Mouse (Mus musculus): ENCODE measurements at regions not wholly inside any gene's neighbourhood (a gene's known extent, or its start where the extent isn't known, plus 50 kb on each side); places are given as distances from the start of the nearest gene placed in this dataset.
A peak's percentile ranks its signal among the peaks of the same experiment; 100 is the strongest.

DNA sequence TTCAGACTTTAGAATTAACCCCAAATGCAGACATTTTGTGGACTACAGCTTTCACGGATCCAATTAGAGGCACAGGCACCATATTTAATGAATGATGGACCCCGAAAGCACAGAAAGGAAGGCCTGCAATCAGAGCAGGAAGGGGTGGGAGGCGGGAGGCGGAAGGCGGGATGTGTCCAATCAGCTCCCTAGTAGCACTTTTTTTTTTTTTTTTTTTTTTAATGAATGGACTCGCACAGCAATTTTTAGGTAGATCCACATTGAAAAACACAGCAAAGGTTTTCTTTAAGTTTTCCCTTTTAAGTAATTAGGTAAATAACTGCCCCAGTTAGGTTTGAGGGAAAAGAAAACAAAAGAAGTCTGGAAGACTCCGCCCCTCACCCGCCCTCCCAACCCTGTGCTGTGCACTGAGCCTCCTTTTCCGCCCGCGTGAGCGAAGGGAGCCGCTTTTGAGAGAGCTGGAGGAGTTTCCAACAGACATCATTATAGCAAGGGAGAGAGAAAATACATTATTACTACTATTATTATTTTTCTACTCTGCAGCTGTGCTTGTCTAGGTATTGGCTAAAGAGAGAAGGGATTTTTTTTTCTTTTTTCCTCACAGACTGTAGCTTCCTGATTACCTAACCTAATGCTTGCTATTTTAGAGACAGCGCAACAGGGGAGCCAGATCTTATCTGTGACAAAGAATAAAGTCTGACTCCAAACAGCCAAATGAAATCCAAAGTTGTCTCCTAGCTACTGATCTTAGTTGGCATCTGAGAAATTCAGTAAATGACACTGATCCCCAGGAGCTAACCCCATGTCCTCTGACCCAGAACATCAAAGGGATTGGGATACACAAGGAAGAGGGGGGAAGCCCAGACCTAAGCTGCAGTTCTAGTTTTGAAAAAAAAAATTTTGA is 232.0 kb upstream of the Sash1 start:
- 29% methylated on average over 14 of the region's 14 CpGs for WGBS (ENCODE audit: insufficient replicate concordance)
- H3K27me3 ChIP-seq (ENCODE audit: insufficient read depth, low read length) = no peaks in the 10 kb centered on the region
- peak; percentile 60 for ATAC-seq
- H3K36me3 ChIP-seq (replicated peaks; ENCODE audit: insufficient read depth, low read length) = no peaks in the 10 kb centered on the region
- TF ChIP-seq EP300 (IDR thresholded peaks at IDR 0.05; ENCODE audit: low read depth) (no peak), CTCF (IDR thresholded peaks at IDR 0.05; ENCODE audit: low read depth) (no peak)
- H3K4me2 ChIP-seq (ENCODE audit: low read depth, low read length) = peak overlapping the region; percentile 64
- H3K27ac ChIP-seq (ENCODE audit: low read depth) = no peak overlapping the region
- H3K9ac ChIP-seq (replicated peaks) = no peak overlapping the region
- no peaks in the 10 kb centered on the region for H3K9me3 ChIP-seq (ENCODE audit: low read length)
- no peaks in the 10 kb centered on the region; the same call in 1 of the 2 replicates for H3K4me1 ChIP-seq (ENCODE audit: insufficient read depth)
- H3K4me3 ChIP-seq (ENCODE audit: low read depth, low read length) = peak overlapping the region; percentile 24; the same call in 1 of the 2 replicates
- DNase-seq = peak; percentile 17

- no peak overlapping the region for H3K4me2 ChIP-seq (ENCODE audit: low read depth, low read length)
- no peaks in the 10 kb centered on the region for H3K27me3 ChIP-seq (ENCODE audit: insufficient read depth, low read length)
- H3K27ac ChIP-seq (ENCODE audit: low read depth) = no peak overlapping the region
- ATAC-seq (no peak), DNase-seq (no peak)
- no peaks in the 10 kb centered on the region; the same call in 1 of the 2 replicates for H3K4me1 ChIP-seq (ENCODE audit: insufficient read depth)
- H3K9ac ChIP-seq (replicated peaks) = no peak overlapping the region
- 81% methylated on average over 7 of the region's 7 CpGs for WGBS (ENCODE audit: insufficient replicate concordance)
- H3K36me3 ChIP-seq (replicated peaks; ENCODE audit: insufficient read depth, low read length) = no peaks in the 10 kb centered on the region
- no peak for TF ChIP-seq CTCF (IDR thresholded peaks at IDR 0.05; ENCODE audit: low read depth)
- TF ChIP-seq EP300 (IDR thresholded peaks at IDR 0.05; ENCODE audit: low read depth) = no peak
- no peak overlapping the region for H3K4me3 ChIP-seq (ENCODE audit: low read depth, low read length)
- H3K9me3 ChIP-seq (ENCODE audit: low read length) = no peaks in the 10 kb centered on the region
Observed at GRCm38 (mm10) chr10:9117134-9117533, 231.3 kb upstream of the Sash1 start.

GRCm38 (mm10) chr10:9113706-9114105 is 227.8 kb upstream of the Sash1 start:
- H3K9me3 ChIP-seq (ENCODE audit: low read length) = no peaks in the 10 kb centered on the region
- H3K27ac ChIP-seq (ENCODE audit: low read depth) = no peak overlapping the region
- no peaks in the 10 kb centered on the region; the same call in 1 of the 2 replicates for H3K4me1 ChIP-seq (ENCODE audit: insufficient read depth)
- H3K9ac ChIP-seq (replicated peaks) = no peak overlapping the region
- no peak for TF ChIP-seq CTCF (IDR thresholded peaks at IDR 0.05; ENCODE audit: low read depth)
- no peak for TF ChIP-seq EP300 (IDR thresholded peaks at IDR 0.05; ENCODE audit: low read depth)
- H3K4me3 ChIP-seq (ENCODE audit: low read depth, low read length) = no peak overlapping the region
- 72% methylated on average over 5 of the region's 5 CpGs for WGBS (ENCODE audit: insufficient replicate concordance)
- no peaks in the 10 kb centered on the region for H3K36me3 ChIP-seq (replicated peaks; ENCODE audit: insufficient read depth, low read length)
- no peak overlapping the region for H3K4me2 ChIP-seq (ENCODE audit: low read depth, low read length)
- DNase-seq (no peak), ATAC-seq (no peak)
- no peaks in the 10 kb centered on the region for H3K27me3 ChIP-seq (ENCODE audit: insufficient read depth, low read length)

- no peak overlapping the region for H3K9ac ChIP-seq (replicated peaks)
- DNase-seq = no peak
- no peak for ATAC-seq
- no peaks in the 10 kb centered on the region for H3K27me3 ChIP-seq (ENCODE audit: insufficient read depth, low read length)
- no peaks in the 10 kb centered on the region for H3K4me1 ChIP-seq (ENCODE audit: insufficient read depth)
- no peaks in the 10 kb centered on the region for H3K36me3 ChIP-seq (replicated peaks; ENCODE audit: insufficient read depth, low read length)
- no peak for TF ChIP-seq CTCF (IDR thresholded peaks at IDR 0.05; ENCODE audit: low read depth)
- H3K4me2 ChIP-seq (ENCODE audit: low read depth, low read length) = no peak overlapping the region
- H3K4me3 ChIP-seq (ENCODE audit: low read depth, low read length) = no peak overlapping the region
- 86% methylated on average over 3 of the region's 3 CpGs for WGBS (ENCODE audit: insufficient replicate concordance)
- no peak overlapping the region for H3K27ac ChIP-seq (ENCODE audit: low read depth)
- no peaks in the 10 kb centered on the region for H3K9me3 ChIP-seq (ENCODE audit: low read length)
Observed at GRCm38 (mm10) chr10:9111051-9111450, 225.2 kb upstream of the Sash1 start.

GRCm38 (mm10) chr10:9096207-9096606 is 210.3 kb upstream of the Sash1 start:
- Histone ChIP-seq H3K9me3 (ENCODE audit: low read length) (no peaks in the 10 kb centered on the region), H3K27me3 (ENCODE audit: insufficient read depth, low read length) (no peaks in the 10 kb centered on the region), H3K4me2 (ENCODE audit: low read depth, low read length) (no peak overlapping the region), H3K9ac (replicated peaks) (no peak overlapping the region), H3K27ac (ENCODE audit: low read depth) (no peak overlapping the region), H3K4me3 (ENCODE audit: low read depth, low read length) (no peak overlapping the region), H3K36me3 (replicated peaks; ENCODE audit: insufficient read depth, low read length) (no peaks in the 10 kb centered on the region), H3K4me1 (ENCODE audit: insufficient read depth) (no peaks in the 10 kb centered on the region)
- TF ChIP-seq EP300 (IDR thresholded peaks at IDR 0.05; ENCODE audit: low read depth) = no peak
- no peak for TF ChIP-seq CTCF (IDR thresholded peaks at IDR 0.05; ENCODE audit: low read depth)
- DNase-seq (no peak), ATAC-seq (no peak)
- WGBS (ENCODE audit: insufficient replicate concordance) = 84% methylated on average over 2 of the region's 2 CpGs

GRCm38 (mm10) chr10:9095163-9095562 is 209.3 kb upstream of the Sash1 start:
- Histone ChIP-seq H3K4me3 (ENCODE audit: low read depth, low read length) (no peak overlapping the region), H3K27ac (ENCODE audit: low read depth) (no peak overlapping the region), H3K9ac (replicated peaks) (no peak overlapping the region), H3K4me1 (ENCODE audit: insufficient read depth) (no peaks in the 10 kb centered on the region), H3K27me3 (ENCODE audit: insufficient read depth, low read length) (no peaks in the 10 kb centered on the region), H3K4me2 (ENCODE audit: low read depth, low read length) (no peak overlapping the region), H3K36me3 (replicated peaks; ENCODE audit: insufficient read depth, low read length) (no peaks in the 10 kb centered on the region), H3K9me3 (ENCODE audit: low read length) (no peaks in the 10 kb centered on the region)
- DNase-seq (no peak), ATAC-seq (no peak)
- no peak for TF ChIP-seq EP300 (IDR thresholded peaks at IDR 0.05; ENCODE audit: low read depth)
- no peak for TF ChIP-seq CTCF (IDR thresholded peaks at IDR 0.05; ENCODE audit: low read depth)
- 75% methylated on average over 6 of the region's 6 CpGs for WGBS (ENCODE audit: insufficient replicate concordance)

Data from liver, postnatal 0 days (tissue).